Mouse (Mus musculus) gastrocnemius, adult 18-20 months (tissue): Measurements from ENCODE around the gene Fbxo7. TPM values are rescaled to one million over a fixed set of nuclear protein-coding genes. Genes with fewer than 3 reads are reported as not detected.
A peak's percentile ranks its signal among the peaks of the same experiment; 100 is the strongest.

Experiments used
- DNase-seq: peaks from one replicate; pipeline ENCODE4 v3.0.0; 2021; ENCODE audit warnings: low spot score
- total RNA-seq, 2 experiments: library from RNA; stranded (reverse); gene quantifications; 2 replicates each; pipeline ENCODE4 v1.2.3; 2021

The Fbxo7 gene
- total RNA-seq, 2 experiments from 2014 or later: 11.3 to 12.7 TPM

GRCm38 (mm10) chr10:86034007-86034728, 12.4 kb downstream of the Fbxo7 start:
- DNase-seq: peak; percentile 25

- DNase-seq: no peak
These were observed 21.9 kb downstream of the Fbxo7 start for GRCm38 (mm10) chr10:86043651-86044050.

- no peak for DNase-seq
These were observed 22.3 kb downstream of the Fbxo7 start for GRCm38 (mm10) chr10:86044066-86044465.

- no peak for DNase-seq
These were observed 24.6 kb downstream of the Fbxo7 start for GRCm38 (mm10) chr10:86046371-86046770.

GRCm38 (mm10) chr10:86047786-86048185, 26.0 kb downstream of the Fbxo7 start:
- DNase-seq: no peak

- no peak for DNase-seq
These were observed 28.8 kb downstream of the Fbxo7 start for GRCm38 (mm10) chr10:86050522-86050921.

GRCm38 (mm10) chr10:86052818-86053522, 31.2 kb downstream of the Fbxo7 start:
- no peak for DNase-seq

- DNase-seq: no peak
These were observed 34.6 kb downstream of the Fbxo7 start for GRCm38 (mm10) chr10:86056297-86056903.

- no peak for DNase-seq
These were observed 35.5 kb downstream of the Fbxo7 start for GRCm38 (mm10) chr10:86057286-86057685.

- DNase-seq: no peak
These were observed 35.9 kb downstream of the Fbxo7 start for GRCm38 (mm10) chr10:86057712-86058111.

- no peak for DNase-seq
These were observed 38.5 kb downstream of the Fbxo7 start for GRCm38 (mm10) chr10:86060267-86060666.

- DNase-seq: no peak
These were observed 40.7 kb downstream of the Fbxo7 start for GRCm38 (mm10) chr10:86062261-86063017.

GRCm38 (mm10) chr10:86063018-86063384, 41.2 kb downstream of the Fbxo7 start:
- no peak for DNase-seq

GRCm38 (mm10) chr10:86064937-86065336, 43.2 kb downstream of the Fbxo7 start:
- peak; percentile 84 for DNase-seq

GRCm38 (mm10) chr10:86065661-86066060, 43.9 kb downstream of the Fbxo7 start:
- DNase-seq: no peak

- DNase-seq: no peak
These were observed 44.9 kb downstream of the Fbxo7 start for GRCm38 (mm10) chr10:86066651-86067050.

GRCm38 (mm10) chr10:86067911-86068310, 46.1 kb downstream of the Fbxo7 start:
- DNase-seq: no peak

GRCm38 (mm10) chr10:86069341-86069740, 47.6 kb downstream of the Fbxo7 start:
- no peak for DNase-seq

GRCm38 (mm10) chr10:86070751-86071150, 49.0 kb downstream of the Fbxo7 start:
- no peak for DNase-seq

- no peak for DNase-seq
These were observed 52.4 kb downstream of the Fbxo7 start for GRCm38 (mm10) chr10:86074134-86074533.

- no peak for DNase-seq
These were observed 53.4 kb downstream of the Fbxo7 start for GRCm38 (mm10) chr10:86074971-86075711.
